Mouse (Mus musculus) right cerebral cortex, postnatal 10 days (tissue): Measurements from ENCODE around the gene Dlgap1.

Experiments used
- DNase-seq, 2 experiments: peaks; one replicate each; pipeline ENCODE4 v3.0.0; 2021; ENCODE audit warnings: low spot score in 2 of 2

Dlgap1 gene

DNA sequence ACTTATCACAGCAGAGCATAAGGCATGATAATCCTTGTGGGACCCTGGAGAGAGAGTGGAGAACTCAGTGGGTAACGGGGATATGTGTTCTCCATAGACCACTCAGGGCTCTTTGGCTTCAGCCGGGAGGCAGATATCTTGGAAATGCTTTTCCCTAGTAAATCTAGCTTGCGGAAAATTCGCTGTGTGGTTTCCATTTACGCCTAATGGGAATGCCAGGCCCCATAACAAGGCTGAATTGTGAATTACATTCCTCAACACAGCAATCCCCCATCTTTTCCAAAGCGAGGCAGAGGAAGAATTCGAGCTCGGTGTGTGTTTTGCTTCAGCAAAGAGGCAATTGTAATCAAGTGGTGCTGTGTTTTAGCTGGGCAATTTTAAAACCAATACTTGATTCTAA is 372.4 kb downstream of the Dlgap1 start:
- DNase-seq = no peak

- DNase-seq = peak; percentile 57 to 60
Measured at GRCm38 (mm10) chr17:70341920-70342319, 373.0 kb downstream of the Dlgap1 start.

GRCm38 (mm10) chr17:70347403-70347802 is 378.5 kb downstream of the Dlgap1 start:
- DNase-seq = no peak

- peak; percentile 73 to 88 for DNase-seq
Measured at GRCm38 (mm10) chr17:70363561-70363960, 394.7 kb downstream of the Dlgap1 start.

GRCm38 (mm10) chr17:70363971-70364370 is 395.1 kb downstream of the Dlgap1 start:
- DNase-seq = no peak

- DNase-seq = no peak
Measured at GRCm38 (mm10) chr17:70369124-70369523, 400.3 kb downstream of the Dlgap1 start.

DNA sequence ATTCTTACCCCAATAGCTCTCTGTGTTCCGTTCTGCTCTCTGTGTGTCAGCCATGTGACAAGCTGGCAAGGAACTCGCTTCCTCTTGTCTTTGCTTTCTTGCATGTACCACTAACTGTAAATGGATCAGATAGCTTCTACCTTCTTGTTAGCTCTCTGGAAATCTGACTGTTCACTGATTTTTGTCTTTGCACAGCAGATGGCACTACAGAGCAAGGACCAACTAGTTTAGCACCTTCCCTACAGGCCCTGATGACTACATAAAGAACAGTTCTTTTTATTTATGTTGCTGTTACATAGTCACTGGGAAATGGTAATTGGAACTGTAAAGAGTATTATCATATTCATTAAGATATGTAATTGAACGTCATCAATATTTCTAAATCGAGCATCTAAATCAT is 408.1 kb downstream of the Dlgap1 start:
- DNase-seq = peak; percentile 51 to 61

GRCm38 (mm10) chr17:70388447-70388846 is 419.6 kb downstream of the Dlgap1 start:
- no peak for DNase-seq

DNA sequence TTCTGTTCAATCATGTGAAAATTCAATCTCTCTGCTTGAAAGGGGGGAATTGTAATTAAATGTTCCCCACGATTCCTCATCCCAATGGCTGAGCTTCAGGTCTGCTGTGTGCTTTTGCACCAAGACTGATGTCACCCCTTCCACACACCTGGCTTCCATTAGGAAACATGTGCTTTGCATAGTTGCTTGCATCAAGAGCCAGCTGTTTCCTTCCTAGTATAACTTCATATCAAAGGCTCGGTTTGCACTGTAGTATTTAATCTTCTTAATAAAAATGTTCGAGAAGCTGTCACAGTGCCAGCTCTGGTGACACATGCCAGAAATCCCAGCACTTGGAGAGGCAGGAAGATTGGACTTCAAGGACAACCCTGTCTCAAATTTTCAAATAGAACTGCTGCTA is 428.3 kb downstream of the Dlgap1 start:
- no peak for DNase-seq

DNA sequence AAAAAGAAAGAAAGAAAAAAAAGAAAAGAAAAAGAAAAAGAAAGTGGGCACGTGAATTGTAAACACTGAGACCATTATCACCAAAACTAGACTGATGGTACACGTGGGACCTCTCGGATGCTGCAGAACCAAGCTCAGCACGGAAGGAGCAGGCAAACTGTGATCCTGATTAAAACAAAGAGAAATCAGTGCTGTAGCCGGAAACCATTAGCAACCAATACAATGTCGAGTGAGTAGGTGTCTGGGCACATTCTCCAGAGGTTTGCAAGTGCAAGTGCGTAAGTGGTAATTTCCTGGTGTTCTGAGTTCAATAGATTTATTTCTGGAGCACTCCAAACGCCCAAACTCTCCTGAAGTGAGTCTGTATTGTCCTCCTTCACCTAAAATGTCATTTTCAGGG is 428.8 kb downstream of the Dlgap1 start:
- DNase-seq = peak in 1 of 2 experiments; percentile 9

- DNase-seq = peak in 1 of 2 experiments; percentile 7
Measured at GRCm38 (mm10) chr17:70401909-70402308, 433.0 kb downstream of the Dlgap1 start.

DNA sequence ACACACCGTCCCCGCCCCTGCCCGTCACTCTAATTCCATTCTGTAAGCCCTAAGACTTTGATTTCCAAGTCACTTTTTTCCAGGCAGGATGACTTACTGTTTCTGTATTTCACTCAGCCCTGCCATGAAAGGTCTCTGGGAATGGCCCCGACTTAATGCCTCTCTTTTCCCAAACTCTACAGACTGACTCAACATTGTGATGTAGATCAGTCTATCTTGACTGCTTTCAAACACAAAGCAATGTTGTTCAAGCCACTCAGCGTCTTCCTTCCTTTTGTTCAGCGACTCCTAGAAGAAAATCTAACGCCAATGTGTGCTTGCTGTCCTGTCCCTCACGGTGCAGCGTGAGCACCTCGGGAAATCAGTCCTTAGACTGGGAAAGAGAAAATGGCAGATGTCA is 434.9 kb downstream of the Dlgap1 start:
- peak in 1 of 2 experiments; percentile 5 for DNase-seq

DNA sequence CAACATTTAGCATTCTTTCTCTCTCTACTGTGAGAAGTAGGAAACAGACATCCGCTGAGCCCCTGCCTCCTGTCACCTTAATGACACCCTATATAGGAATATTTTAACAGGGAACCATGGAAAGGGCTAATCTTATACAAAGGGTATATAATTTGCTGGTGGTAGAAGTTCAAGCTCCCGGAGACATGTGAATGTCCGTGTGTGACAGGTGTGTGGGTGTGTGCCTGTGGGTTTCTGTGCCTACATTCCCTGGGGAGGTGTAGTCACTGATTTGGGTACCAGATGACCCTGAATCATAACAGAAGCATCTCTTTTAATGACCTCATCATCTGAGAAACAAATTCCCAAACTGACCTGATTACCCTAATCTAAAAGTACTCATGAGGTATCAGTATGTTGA is 445.3 kb downstream of the Dlgap1 start:
- DNase-seq = peak in 1 of 2 experiments; percentile 20

GRCm38 (mm10) chr17:70427866-70428265 is 459.0 kb downstream of the Dlgap1 start:
- DNase-seq = no peak

- peak; percentile 86 to 91 for DNase-seq
Measured at GRCm38 (mm10) chr17:70429746-70430451, 461.0 kb downstream of the Dlgap1 start.

DNA sequence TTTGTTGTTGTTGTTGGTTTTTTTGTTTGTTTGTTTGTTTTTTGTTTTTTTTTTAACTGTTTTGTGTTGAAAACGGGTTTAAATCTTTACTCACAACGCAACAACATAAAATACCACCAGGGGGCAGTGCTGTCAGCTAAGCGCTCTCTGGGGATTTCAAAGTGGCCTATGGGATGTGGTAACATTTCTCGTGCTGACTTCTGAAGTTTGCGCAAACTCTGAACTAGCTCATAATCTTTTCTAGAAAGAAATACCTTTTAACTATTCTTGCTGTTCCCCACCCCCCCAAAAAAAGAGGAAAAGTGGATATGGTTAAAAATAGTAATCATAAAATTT is 461.5 kb downstream of the Dlgap1 start:
- DNase-seq = peak; percentile 78 to 81

DNA sequence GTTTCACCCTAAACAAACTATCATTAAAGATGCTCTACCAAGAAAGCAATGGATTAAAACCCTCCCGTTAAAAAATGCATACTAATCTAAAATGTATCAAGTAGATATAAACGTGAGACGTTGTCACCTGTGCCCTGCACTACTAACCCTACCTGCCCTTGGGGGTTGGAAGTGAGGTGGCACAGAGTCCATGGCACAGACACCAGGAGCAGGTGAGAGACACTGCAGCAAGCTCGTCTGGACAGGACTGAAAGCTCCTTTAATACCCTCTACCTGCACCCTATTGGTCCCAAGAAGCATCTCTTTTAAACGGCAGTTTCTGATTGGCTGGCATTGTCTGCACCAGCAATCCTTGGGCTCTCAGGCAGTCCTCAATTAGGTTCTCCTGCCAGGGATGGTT is 464.0 kb downstream of the Dlgap1 start:
- DNase-seq = no peak

DNA sequence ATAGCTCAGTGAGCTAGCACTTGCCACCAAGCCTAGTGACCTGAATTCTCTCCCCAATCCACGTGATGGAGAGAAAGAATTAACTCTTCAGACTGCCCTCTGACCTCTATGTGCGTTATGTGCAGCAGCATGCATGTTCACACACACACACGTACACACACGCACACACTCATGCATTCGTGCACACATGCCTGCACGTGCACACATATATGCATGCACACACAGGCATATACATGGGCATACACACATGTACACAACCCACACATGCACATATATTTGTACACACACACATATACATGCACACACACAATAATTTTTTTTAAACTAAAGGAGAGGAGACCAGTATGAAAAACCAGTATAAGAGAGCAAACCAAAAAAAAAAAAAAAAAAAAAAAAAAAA is 465.7 kb downstream of the Dlgap1 start:
- no peak for DNase-seq

- DNase-seq = no peak
Measured at GRCm38 (mm10) chr17:70435612-70436011, 466.7 kb downstream of the Dlgap1 start.

- DNase-seq = peak; percentile 56 to 75
Measured at GRCm38 (mm10) chr17:70437229-70437628, 468.4 kb downstream of the Dlgap1 start.

- DNase-seq = peak; percentile 79 to 85
Measured at GRCm38 (mm10) chr17:70442976-70443375, 474.1 kb downstream of the Dlgap1 start.

DNA sequence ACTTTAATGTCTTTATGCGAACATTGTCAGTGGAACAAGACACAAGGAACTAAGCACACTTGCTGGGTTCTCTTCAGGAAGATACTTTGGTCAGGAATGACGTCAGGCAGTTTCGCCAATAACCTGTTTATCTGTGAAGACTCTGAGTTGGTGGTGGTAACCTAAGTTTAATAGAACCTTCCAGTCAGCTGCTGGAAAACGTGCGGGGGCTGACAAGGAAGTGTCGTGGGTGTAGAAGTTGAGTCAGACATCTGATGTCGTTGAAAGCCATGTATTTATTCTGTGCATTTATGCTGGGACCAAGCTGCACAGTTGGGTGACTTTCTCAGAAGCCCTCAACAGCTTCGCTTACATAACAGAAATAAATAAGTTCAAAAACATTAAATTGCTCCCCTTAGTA is 477.6 kb downstream of the Dlgap1 start:
- DNase-seq = no peak

DNA sequence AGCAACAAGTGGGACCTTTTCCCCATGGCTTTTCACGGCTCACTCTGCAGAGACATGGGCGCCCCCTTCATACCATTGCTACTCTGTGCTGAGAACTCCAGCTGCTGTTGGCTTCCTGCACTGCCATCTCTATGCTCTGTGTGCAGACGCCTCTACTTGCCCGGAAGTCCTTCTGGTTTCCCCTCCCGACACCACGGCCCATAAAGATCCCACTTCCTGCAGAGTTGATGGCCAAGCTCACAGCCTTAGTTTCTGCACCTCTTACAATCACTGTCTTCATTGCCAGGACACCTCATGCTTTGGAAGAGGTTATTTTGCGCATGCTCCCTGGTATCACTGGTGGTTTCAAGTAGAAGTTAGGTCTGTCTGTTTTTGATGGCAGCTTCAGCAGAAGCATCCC is 486.2 kb downstream of the Dlgap1 start:
- DNase-seq = peak in 1 of 2 experiments; percentile 16

GRCm38 (mm10) chr17:70457103-70457502 is 488.2 kb downstream of the Dlgap1 start:
- DNase-seq = no peak
